Mouse (Mus musculus): Measurements from ENCODE around the gene Trim8. TPM values are rescaled to one million over a fixed set of nuclear protein-coding genes. Genes with fewer than 3 reads are reported as not detected.

The Trim8 gene
- polyA plus RNA-seq, 1 experiment = 42.3 TPM

DNA sequence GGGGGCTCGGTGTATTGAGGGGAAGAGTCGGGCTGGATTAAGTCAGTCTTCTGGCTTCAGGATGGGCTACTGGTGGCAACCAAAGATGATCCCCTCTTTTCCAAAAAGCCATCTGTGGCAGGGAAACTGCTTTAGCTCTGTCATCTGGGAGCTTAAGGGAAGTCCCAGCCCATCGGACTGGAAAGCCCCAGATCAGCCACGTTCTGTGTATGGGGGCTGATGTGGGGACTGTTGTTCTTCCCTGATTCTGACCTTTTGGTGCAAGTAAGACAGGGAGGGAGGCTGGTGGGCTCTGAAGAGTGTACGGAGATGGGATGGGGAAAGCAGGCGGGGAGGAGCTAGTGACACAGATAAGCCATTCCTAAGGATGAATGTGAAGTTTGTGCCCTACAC, 22.6 kb downstream of the Trim8 start:
- no peaks in the 10 kb centered on the region for H3K79me2 ChIP-seq (ENCODE audit: control insufficient read depth, insufficient read depth)
- H3K4me2 ChIP-seq (ENCODE audit: low read depth) = peak overlapping the region; percentile 96
- H3K27me3 ChIP-seq (ENCODE audit: control insufficient read depth, insufficient read depth, insufficient read length) = no peaks in the 10 kb centered on the region
- no peak for TF ChIP-seq REST (IDR thresholded peaks at IDR 0.05; ENCODE audit: insufficient read depth, insufficient read length)
- no peak for TF ChIP-seq TCF3 (IDR thresholded peaks at IDR 0.05; ENCODE audit: insufficient read length, low read depth)
- TF ChIP-seq POLR2AphosphoS2 (IDR thresholded peaks at IDR 0.05; ENCODE audit: insufficient read length, low read depth) = no peak
- no peak for TF ChIP-seq SRF (IDR thresholded peaks at IDR 0.05; ENCODE audit: control insufficient read depth, insufficient read length, low read depth)
- no peak for TF ChIP-seq MYOD1 (IDR thresholded peaks at IDR 0.05; ENCODE audit: control insufficient read depth in 1 of 3, insufficient read length in 2 of 3, low read depth in 2 of 3)
- no peak for TF ChIP-seq MAX (IDR thresholded peaks at IDR 0.05; ENCODE audit: low read depth)
- no peak for TF ChIP-seq MYOG (IDR thresholded peaks at IDR 0.05; ENCODE audit: control insufficient read depth in 1 of 3, insufficient read depth in 1 of 3, insufficient read length in 2 of 3, low read depth in 2 of 3)
- TF ChIP-seq USF1 (IDR thresholded peaks at IDR 0.05; ENCODE audit: low read depth) = no peak
- no peaks in the 10 kb centered on the region for H3K36me3 ChIP-seq (ENCODE audit: control insufficient read depth, insufficient read depth)
- H3ac ChIP-seq (ENCODE audit: control insufficient read depth, insufficient read length) = peak overlapping the region; percentile 1
- H3K4me3 ChIP-seq = peak overlapping the region; percentile 22

DNA sequence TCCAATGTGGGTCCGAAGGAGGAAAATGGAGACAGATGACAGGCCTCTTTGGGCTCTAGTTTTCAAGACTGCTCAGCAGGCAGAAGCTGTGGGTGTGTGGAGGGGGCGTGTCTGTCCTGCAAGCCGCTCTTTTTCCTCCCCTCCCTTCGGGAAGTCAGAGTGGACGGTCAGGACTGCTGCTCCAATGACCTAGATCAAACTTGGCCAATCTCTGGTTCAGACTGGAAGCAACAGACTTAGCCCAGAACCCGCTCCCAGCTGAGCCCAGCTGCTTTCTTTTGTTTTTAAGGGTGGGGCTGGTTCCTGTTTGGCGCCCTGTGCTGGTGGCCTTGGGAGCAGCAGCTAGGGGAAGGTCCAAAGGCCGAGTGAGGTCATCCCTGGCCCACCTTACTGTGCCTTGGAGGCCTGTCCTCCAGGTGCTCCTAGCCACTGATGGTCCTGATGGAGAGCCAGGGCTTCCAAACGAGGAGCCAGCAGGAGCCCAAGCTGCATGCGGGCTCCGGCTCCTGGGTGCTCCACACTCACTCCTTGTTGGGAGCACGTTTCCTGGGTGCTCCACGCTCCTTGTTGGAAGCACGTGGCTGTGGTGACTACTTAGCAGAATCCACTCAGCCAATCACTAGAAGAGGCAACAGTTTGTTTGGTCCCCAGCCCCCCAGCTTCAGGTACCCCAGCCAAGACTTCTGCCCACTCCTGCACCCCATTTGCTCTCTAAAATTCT, 23.3 kb downstream of the Trim8 start:
- Histone ChIP-seq H3K79me2 (ENCODE audit: control insufficient read depth, insufficient read depth) (no peaks in the 10 kb centered on the region), H3ac (ENCODE audit: control insufficient read depth, insufficient read length) (peak overlapping the region; percentile 1), H3K4me3 (peak overlapping the region; percentile 22)

GRCm38 (mm10) chr19:46525691-46526631, 24.5 kb downstream of the Trim8 start:
- Histone ChIP-seq H3K79me2 (ENCODE audit: control insufficient read depth, insufficient read depth) (no peaks in the 10 kb centered on the region), H3K27me3 (ENCODE audit: control insufficient read depth, insufficient read depth, insufficient read length) (no peaks in the 10 kb centered on the region), H3K4me3 (no peak overlapping the region), H3K36me3 (ENCODE audit: control insufficient read depth, insufficient read depth) (no peaks in the 10 kb centered on the region), H3K4me2 (ENCODE audit: low read depth) (no peak overlapping the region), H3ac (ENCODE audit: control insufficient read depth, insufficient read length) (no peak overlapping the region)
- TF ChIP-seq REST (IDR thresholded peaks at IDR 0.05; ENCODE audit: insufficient read depth, insufficient read length) (no peak), MAX (IDR thresholded peaks at IDR 0.05; ENCODE audit: low read depth) (no peak), MYOD1 (IDR thresholded peaks at IDR 0.05; ENCODE audit: control insufficient read depth in 1 of 3, insufficient read length in 2 of 3, low read depth in 2 of 3) (no peak), POLR2A (IDR thresholded peaks at IDR 0.05; ENCODE audit: insufficient read length, low read depth) (no peak), TCF12 (IDR thresholded peaks at IDR 0.05; ENCODE audit: insufficient read depth, poor library complexity, severe bottlenecking) (no peak), E2F4 (IDR thresholded peaks at IDR 0.05; ENCODE audit: insufficient read depth) (no peak), POLR2AphosphoS2 (IDR thresholded peaks at IDR 0.05; ENCODE audit: insufficient read length, low read depth) (no peak), USF1 (IDR thresholded peaks at IDR 0.05; ENCODE audit: low read depth) (no peak), MYOG (IDR thresholded peaks at IDR 0.05; ENCODE audit: control insufficient read depth in 1 of 3, insufficient read depth in 1 of 3, insufficient read length in 2 of 3, low read depth in 2 of 3) (no peak), SRF (IDR thresholded peaks at IDR 0.05; ENCODE audit: control insufficient read depth, insufficient read length, low read depth) (no peak), TCF3 (IDR thresholded peaks at IDR 0.05; ENCODE audit: insufficient read length, low read depth) (no peak), CEBPB (IDR thresholded peaks at IDR 0.05; ENCODE audit: insufficient read depth, poor library complexity, severe bottlenecking) (no peak)

More for the DNA sequence above, 23.3 kb downstream of the Trim8 start:
- TF ChIP-seq POLR2A (IDR thresholded peaks at IDR 0.05; ENCODE audit: insufficient read length, low read depth) (peak; percentile 40), USF1 (IDR thresholded peaks at IDR 0.05; ENCODE audit: low read depth) (no peak), MAX (IDR thresholded peaks at IDR 0.05; ENCODE audit: low read depth) (no peak), CEBPB (IDR thresholded peaks at IDR 0.05; ENCODE audit: insufficient read depth, poor library complexity, severe bottlenecking) (no peak), TCF12 (IDR thresholded peaks at IDR 0.05; ENCODE audit: insufficient read depth, poor library complexity, severe bottlenecking) (no peak), SRF (IDR thresholded peaks at IDR 0.05; ENCODE audit: control insufficient read depth, insufficient read length, low read depth) (no peak), E2F4 (IDR thresholded peaks at IDR 0.05; ENCODE audit: insufficient read depth) (no peak), MYOD1 (IDR thresholded peaks at IDR 0.05; ENCODE audit: control insufficient read depth in 1 of 3, insufficient read length in 2 of 3, low read depth in 2 of 3) (peak in 1 of 3 experiments; percentile 31), REST (IDR thresholded peaks at IDR 0.05; ENCODE audit: insufficient read depth, insufficient read length) (no peak), TCF3 (IDR thresholded peaks at IDR 0.05; ENCODE audit: insufficient read length, low read depth) (no peak), POLR2AphosphoS2 (IDR thresholded peaks at IDR 0.05; ENCODE audit: insufficient read length, low read depth) (peak; percentile 60), MYOG (IDR thresholded peaks at IDR 0.05; ENCODE audit: control insufficient read depth in 1 of 3, insufficient read depth in 1 of 3, insufficient read length in 2 of 3, low read depth in 2 of 3) (peak in 1 of 3 experiments; percentile 39)
- Histone ChIP-seq H3K4me2 (ENCODE audit: low read depth) (peak overlapping the region; percentile 96), H3K36me3 (ENCODE audit: control insufficient read depth, insufficient read depth) (no peaks in the 10 kb centered on the region), H3K27me3 (ENCODE audit: control insufficient read depth, insufficient read depth, insufficient read length) (no peaks in the 10 kb centered on the region)

- Histone ChIP-seq H3K36me3 (ENCODE audit: control insufficient read depth, insufficient read depth) (no peaks in the 10 kb centered on the region), H3K27me3 (ENCODE audit: control insufficient read depth, insufficient read depth, insufficient read length) (no peaks in the 10 kb centered on the region), H3ac (ENCODE audit: control insufficient read depth, insufficient read length) (no peak overlapping the region), H3K4me3 (peak overlapping the region; percentile 25), H3K79me2 (ENCODE audit: control insufficient read depth, insufficient read depth) (no peaks in the 10 kb centered on the region), H3K4me2 (ENCODE audit: low read depth) (peak overlapping the region; percentile 86)
- TF ChIP-seq POLR2A (IDR thresholded peaks at IDR 0.05; ENCODE audit: insufficient read length, low read depth) = no peak
- TF ChIP-seq MAX (IDR thresholded peaks at IDR 0.05; ENCODE audit: low read depth) = no peak
- peak in 2 of 3 experiments; percentile 68 to 74 for TF ChIP-seq MYOG (IDR thresholded peaks at IDR 0.05; ENCODE audit: control insufficient read depth in 1 of 3, insufficient read depth in 1 of 3, insufficient read length in 2 of 3, low read depth in 2 of 3)
- TF ChIP-seq MYOD1 (IDR thresholded peaks at IDR 0.05; ENCODE audit: control insufficient read depth in 1 of 3, insufficient read length in 2 of 3, low read depth in 2 of 3) = peak in 2 of 3 experiments; percentile 52 to 57
These were observed 26.4 kb downstream of the Trim8 start for GRCm38 (mm10) chr19:46527632-46528528.
